Mouse (Mus musculus) right cerebral cortex, adult 18-20 months (tissue): ENCODE data around the gene Kat2b.
A peak's percentile ranks its signal among the peaks of the same experiment; 100 is the strongest.
"Not testable (repeated sequence)": the region's sequence is repeated elsewhere in the genome, so short reads cannot be mapped to it uniquely, and the experiment has no call there.

Experiments
- DNase-seq: peaks from one replicate; pipeline ENCODE4 v3.0.0; 2022; ENCODE audit warnings: mixed read lengths

Gene Kat2b

GRCm38 (mm10) chr17:53570361-53570875 lies 3.8 kb downstream of the Kat2b start:
- DNase-seq = no peak

GRCm38 (mm10) chr17:53570932-53571331 lies 4.3 kb downstream of the Kat2b start:
- not testable (repeated sequence) for DNase-seq

DNA sequence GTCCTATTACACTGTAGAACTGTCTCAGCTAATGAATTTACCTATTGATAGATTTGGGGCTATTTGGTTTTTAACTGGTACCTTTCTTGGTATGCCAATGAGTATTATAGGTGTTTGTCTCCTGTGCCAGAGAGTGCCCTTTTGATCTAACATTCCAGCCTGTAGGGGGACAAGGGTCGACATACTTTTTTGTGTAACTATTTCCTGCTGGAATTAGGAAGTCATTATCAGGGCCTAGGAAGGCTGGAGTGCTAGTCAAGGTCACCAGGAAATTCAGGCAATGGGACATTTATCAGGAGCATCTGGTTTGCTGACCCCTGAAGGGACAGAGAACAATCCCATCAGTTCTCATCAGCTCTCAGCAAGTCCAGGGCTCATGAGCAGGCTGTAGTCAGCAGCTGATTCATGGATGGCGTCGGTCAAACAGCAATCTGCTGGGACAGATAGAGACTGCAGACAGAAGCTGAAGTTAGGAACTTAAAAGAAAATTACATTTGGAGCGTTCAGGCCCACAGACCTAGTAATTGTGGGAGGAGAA lies 6.4 kb downstream of the Kat2b start:
- DNase-seq = no peak

DNA sequence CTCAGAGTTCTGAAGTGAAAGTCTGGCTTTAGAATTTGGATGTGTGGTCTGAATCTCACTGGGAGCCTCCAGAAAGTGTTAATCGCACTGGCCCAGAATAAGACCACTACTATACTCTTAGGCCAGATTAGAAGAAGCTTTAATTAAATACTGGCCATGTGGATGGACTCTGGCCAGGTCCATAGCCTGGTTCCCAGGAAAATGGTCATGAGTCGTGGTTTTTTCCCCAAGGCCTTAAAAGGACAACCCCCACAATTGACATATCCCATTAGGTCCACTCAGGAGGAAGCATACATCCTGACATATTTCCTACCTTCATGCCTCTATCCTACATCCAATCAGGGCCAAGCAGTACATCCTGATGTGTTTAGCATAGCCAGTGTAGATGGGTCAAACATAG lies 10.5 kb downstream of the Kat2b start:
- no peak for DNase-seq

DNA sequence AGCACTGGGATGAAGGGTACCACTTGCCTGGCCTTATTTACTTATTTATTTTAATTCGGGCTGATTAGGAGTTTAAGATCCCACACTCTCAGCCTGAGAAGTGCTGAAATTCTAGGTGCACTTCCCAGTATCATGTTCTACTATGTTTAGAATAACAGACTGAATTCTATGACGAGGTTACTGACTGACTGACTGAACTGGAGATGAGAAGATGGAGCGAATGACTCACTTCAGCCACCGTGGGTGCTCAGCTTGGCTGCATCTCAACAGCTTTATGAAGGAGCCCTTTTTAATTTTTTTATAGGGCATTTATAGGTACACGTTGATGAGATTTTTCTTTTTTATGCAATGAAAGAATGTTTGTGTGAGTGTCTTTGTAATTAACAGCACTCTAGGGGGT lies 11.1 kb downstream of the Kat2b start:
- no peak for DNase-seq

DNA sequence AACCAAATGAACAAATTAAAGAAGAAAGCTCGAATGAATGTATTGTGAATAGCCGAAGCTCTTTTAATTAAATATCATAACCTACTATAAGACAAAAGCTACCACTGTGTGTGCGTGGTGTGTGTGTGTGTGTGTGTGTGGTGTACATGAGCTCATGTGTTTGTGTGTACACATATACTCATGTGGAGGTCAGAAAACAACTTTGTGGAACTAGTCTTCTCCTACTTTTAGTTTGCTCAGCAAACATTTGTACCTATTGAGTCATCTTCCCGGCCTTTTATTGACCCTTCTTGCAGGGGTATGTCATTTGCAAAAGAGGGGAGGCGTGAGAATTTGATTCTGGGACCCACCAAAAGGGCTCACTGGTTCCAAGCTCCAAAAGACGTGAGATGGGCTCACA lies 11.6 kb downstream of the Kat2b start:
- no peak for DNase-seq

DNA sequence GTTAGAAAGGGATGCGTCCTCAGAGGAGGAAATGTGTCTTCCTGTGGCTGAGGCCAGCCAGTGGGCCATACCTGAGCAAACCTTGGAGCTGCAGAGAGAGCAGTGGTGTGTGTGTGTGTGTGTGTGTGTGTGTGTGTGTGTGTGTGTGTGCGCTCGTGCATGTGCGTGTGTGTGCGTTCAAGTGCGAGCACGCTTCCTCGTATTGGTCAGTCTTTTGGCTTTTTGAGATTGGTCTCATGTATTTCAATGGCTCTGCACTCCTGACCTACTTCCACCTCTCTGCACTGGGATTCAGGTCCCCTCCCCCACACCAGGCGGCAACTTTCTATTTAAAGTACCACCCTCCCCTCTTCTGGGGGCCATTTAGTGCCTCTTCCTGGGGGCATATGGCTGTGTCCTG lies 12.1 kb downstream of the Kat2b start:
- no peak for DNase-seq

GRCm38 (mm10) chr17:53579612-53580011 lies 13.0 kb downstream of the Kat2b start:
- no peak for DNase-seq

DNA sequence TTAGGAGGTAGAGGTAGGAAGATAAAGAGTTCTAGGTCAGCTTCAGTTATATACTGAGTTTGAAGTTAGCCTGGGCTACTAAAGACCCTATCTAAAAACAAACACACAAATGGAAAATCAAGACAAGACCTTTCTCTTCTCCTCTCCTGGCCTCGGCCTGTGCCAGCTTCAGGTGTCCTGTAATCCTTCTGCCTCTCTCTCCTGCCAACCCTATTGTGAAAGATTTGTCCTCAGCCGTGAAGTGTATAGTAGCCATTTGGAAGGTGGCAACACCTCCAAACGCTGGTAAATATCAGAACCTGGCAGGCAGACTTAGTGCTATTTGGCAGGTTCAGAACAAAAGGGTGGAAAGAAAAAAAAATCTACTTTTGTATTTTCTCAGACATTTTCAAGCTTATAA lies 13.6 kb downstream of the Kat2b start:
- DNase-seq = no peak

GRCm38 (mm10) chr17:53582026-53582585 lies 15.4 kb downstream of the Kat2b start:
- DNase-seq = no peak

DNA sequence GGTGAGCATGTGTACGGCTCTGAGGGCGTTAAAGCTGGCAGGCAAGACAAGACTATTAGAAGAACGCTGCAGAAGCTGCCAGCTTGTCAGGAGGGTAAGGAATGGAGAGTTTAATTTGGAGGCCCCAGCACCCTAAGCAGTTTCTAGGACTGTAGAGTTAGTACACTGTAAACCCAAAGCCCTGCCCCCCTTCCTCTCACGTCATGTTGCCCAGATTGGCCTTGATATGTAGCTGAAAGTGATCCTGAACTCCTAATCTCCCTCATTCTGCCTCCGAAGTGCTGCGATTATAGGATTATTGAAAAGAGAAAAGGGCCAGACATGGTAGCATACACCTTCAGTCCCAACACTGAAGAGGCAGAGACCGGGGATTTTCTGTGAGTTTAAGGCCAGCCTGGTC lies 16.1 kb downstream of the Kat2b start:
- no peak for DNase-seq

GRCm38 (mm10) chr17:53583846-53584579 lies 17.4 kb downstream of the Kat2b start:
- DNase-seq = no peak

DNA sequence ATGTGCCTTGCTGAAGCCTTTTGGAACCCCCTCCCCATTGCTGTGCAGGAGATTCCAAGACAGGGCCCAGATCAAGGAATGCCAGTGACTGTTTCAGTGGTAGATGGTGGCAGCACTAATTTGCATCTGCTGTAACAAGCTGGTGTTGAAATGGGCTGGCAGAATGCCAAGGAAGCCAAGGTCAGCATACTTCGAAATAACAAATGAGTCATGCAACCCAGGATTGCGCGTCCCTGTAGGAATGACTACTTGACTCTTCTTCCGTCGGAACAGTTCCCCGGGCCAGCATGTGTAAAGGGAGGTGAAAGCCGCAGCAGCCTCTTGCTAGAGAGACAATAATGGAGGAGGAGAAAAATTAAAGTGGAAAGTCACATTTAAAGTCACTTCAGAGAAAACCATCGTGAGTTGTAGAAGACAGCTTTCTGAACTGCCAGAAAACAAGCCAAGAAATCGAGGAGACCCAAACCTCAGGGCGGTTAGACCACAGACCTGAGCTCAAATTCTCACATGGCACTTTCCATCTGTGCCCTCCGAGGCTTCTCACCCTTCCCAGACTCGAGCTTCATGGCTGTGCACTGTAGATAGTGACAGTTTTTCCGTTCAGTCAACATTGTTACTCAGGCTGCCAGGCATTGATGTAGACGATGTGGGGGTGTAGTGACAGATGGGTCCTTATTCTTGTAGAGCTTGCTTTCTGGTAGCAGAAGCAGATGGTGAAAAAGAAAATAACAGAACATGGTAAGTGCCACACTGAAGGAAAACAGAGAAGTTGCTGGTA lies 20.6 kb downstream of the Kat2b start:
- DNase-seq = peak; percentile 90

DNA sequence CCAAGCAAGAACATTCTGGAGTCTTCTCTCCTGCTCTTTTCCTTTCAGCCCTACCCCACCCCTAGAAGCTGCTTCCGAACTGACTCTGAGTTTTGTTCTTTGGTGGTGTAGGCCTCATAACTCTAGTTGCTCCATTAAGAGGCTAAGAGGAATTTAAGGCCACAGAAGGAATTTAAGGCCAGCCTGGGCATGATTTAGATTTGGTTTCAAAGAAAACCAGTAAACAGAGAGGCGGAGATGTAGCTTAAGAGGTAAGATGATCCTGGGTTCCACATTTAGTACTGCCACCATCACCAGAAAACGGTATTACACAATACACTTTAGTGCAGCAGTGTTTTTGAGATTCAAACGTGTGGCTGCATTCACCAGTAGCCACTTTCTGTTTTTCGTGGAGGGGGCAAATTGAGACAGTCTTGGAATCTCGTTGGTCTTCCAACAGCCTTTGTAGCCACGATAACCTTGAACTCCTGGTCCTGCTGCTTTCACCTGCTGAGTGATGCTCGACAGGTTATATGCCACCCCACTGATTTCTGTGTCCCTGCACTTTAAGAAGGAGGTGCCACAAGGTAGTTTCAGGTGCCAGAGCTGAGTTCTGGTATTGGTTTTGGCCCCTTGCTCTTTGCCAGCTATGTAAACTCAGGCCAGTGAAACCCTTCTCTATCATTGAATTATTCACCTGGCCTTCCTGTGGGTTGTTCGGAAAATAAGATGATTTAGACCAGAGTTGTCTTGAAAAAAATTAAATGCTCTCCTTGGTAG lies 21.6 kb downstream of the Kat2b start:
- no peak for DNase-seq

DNA sequence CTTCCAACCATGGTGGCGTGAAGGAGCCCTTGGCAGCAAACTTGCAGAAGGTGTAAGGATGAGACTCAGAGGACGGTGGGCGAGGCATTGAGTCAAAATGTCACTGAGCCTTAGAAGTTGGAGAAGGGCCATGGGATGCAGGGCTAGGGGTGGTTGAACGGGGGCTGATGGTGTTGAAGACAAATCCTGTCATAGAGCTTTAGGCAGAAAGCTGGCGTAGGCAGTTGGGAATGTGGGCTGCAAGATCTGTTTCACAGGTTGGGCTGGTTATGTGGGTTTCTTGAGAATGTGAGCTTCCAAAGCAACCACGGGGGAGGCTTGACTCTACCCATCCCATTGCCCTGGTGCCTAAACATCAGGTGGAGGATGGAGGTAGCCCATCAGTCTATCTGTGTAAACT lies 23.4 kb downstream of the Kat2b start:
- DNase-seq = peak; percentile 67

DNA sequence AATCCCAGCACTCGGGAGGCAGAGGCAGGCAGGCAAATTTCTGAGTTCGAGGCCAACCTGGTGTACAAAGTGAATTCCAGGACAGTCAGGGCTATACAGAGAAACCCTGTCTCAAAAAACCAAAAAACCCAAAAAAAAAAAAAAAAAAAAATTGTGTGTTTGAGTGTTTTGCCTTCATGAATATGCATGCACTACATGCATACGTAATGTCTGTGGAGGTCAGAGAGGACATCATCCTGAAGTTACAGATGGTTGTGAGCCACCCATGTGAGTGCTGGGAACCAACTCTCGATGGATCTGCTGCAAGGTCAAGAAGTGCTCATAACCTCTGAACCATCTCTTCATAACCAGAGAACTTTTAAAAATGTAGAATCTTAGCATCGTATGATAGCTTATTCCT lies 25.2 kb downstream of the Kat2b start:
- DNase-seq = no peak

DNA sequence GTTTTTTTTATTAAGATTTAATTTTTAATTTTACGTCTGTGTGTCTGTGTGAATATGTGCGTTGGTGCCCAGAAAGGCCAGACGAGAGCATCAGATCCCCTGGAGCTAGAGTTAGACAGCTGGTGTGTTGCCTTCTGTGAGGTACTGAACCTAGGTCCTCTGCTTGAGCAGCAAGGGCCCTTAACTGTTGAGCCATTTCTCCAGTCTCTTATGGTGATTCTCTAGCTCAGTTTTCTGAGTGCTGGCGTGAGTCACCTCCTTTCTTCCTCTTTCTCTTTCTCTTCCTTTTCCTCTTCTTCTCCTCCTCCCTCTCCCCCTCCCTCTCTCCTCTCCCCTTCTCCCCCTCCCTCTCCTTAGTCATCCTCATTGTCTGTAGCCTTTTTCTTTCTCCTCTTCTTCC lies 27.9 kb downstream of the Kat2b start:
- DNase-seq = no peak

DNA sequence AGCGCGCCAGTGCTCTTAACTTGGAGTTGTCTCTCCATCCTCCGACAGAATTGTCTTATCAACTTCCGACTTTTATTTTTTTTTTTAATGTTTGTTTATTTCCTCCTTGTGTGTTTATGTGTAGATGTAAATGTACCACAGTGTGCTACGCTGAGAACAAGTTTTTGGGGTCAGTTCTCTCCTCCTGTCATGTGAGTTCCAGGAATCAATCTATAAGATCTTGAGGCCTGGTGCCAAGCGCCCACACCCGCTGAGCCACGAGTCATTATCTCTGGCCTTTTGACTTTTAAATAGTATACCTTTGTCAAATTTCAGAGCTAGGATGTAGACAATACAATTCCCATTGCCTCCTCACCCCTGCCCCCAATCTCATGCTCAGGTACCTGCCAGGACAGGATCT lies 28.9 kb downstream of the Kat2b start:
- no peak for DNase-seq

DNA sequence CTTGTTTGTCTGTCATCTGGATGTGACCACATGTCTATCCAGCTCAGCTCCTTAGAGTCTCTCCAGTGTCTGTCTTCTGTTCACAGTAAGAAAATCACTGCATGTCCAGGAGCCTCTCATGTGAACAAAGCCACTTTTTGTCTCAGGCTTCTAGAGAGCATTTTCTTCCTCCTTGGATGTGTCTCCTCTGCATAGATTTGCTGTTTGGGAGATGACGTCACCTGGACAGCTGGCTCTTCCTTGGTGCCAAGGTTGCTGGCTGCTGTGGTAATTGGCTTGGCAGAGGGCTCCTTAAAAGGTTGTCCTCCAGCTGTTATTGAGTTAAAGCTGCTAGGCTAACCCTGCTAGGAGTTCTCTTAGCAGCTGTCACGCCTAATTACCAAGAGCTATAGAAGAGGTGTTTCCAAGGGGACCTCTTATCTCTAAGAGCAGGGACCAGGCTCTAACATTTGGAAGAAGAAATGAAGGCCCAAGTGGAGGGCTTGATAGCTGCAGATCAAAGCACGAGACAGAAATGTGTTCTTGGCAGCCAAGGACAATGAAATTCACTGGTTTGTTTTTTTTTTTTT lies 29.7 kb downstream of the Kat2b start:
- peak; percentile 32 for DNase-seq

DNA sequence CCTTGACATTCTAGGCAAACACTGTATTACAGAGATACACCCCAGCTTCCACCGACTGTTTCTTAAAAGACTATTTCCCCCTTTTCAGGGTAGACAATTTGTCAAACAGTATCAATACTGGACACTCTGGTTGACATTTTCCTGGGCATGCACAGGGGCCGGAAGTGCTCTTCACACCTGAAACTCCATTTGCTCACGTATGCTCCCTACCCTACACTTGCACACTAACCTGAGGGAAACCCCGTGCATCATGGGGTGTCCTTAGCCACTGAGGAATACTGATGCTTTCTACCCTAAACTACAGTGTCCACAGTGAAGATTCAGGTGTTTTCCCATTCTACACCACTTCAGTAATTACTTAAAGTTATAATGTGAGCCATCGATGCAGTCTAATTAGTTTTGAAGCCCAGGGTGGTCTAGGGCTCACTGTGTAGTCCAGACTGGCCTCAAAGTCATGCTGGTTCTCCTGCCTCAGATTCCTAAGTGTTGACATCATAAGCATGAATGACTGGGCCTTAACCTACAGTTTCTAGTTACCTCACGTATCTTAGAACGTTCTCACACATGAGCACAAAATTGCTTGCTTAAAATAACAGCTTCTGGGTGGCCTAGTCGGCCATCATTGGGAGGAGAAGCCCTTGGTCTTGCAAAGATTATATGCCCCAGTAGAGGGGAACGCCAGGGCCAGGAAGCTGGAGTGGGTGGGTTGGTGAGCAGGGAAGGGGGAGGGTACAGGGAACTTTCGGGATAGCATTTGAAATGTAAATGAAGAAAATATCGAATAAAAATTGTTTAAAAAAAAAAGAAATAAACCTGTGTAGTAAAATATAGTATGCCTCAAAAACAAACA lies 30.5 kb downstream of the Kat2b start:
- DNase-seq = no peak

GRCm38 (mm10) chr17:53598571-53598970 lies 31.9 kb downstream of the Kat2b start:
- DNase-seq = no peak

DNA sequence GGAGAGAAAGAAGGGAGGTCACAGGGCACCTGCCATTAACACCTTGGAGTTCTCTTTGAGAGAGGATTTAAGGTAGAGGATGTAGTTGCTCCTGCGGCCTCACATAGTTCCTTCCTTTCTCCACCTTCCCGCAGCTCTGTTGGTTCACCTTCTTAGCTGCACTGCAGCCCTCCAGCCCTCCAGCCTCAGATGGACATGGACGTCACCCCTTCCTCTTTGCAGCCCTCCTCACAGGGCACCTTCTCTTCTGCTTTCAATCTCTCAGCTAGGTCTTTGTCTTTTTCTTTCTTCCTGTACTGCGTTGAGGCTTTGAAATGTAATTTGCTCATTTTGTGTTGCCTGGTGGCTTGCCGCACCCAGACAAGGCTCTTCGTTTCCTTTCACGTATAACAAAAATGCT lies 36.6 kb downstream of the Kat2b start:
- DNase-seq = not testable (repeated sequence)
